Mouse (Mus musculus): ENCODE results near the gene Tlx3.

Tlx3 gene

GRCm38 (mm10) chr11:33197133-33197514 is 6.3 kb downstream of the Tlx3 start:
- DNase-seq (ENCODE audit: low spot score), result no peak

GRCm38 (mm10) chr11:33196447-33197132 is 6.8 kb downstream of the Tlx3 start:
- DNase-seq (ENCODE audit: low spot score), result no peak

GRCm38 (mm10) chr11:33195531-33196446 is 7.6 kb downstream of the Tlx3 start:
- DNase-seq (ENCODE audit: low spot score), result no peak

- DNase-seq (ENCODE audit: low spot score), result no peak
These were observed 8.3 kb downstream of the Tlx3 start for GRCm38 (mm10) chr11:33195061-33195460.

- no peak for DNase-seq (ENCODE audit: low spot score)
These were observed 9.7 kb downstream of the Tlx3 start for GRCm38 (mm10) chr11:33193695-33194094.

GRCm38 (mm10) chr11:33181804-33182203 is 21.6 kb downstream of the Tlx3 start:
- DNase-seq (ENCODE audit: low spot score), result no peak

- DNase-seq (ENCODE audit: low spot score), result no peak
These were observed 22.7 kb downstream of the Tlx3 start for GRCm38 (mm10) chr11:33180701-33181116.

- no peak for DNase-seq (ENCODE audit: low spot score)
These were observed 23.6 kb downstream of the Tlx3 start for GRCm38 (mm10) chr11:33179802-33180201.

GRCm38 (mm10) chr11:33176525-33177245 is 26.7 kb downstream of the Tlx3 start:
- no peak for DNase-seq (ENCODE audit: low spot score)

- DNase-seq (ENCODE audit: low spot score), result no peak
These were observed 27.6 kb downstream of the Tlx3 start for GRCm38 (mm10) chr11:33175768-33176167.

- no peak for DNase-seq (ENCODE audit: low spot score)
These were observed 32.9 kb downstream of the Tlx3 start for GRCm38 (mm10) chr11:33170489-33170888.

GRCm38 (mm10) chr11:33162998-33163506 is 40.3 kb downstream of the Tlx3 start, which contains the start of gene Npm1:
Npm1 (minus strand) TSS chr11:33163206.
- DNase-seq (ENCODE audit: low spot score), result peak; percentile 97

GRCm38 (mm10) chr11:33162211-33162997 is 41.0 kb downstream of the Tlx3 start:
- DNase-seq (ENCODE audit: low spot score), result no peak

GRCm38 (mm10) chr11:33159741-33160140 is 43.6 kb downstream of the Tlx3 start:
- DNase-seq (ENCODE audit: low spot score), result no peak

GRCm38 (mm10) chr11:33157453-33158196 is 45.8 kb downstream of the Tlx3 start:
- DNase-seq (ENCODE audit: low spot score), result no peak

- DNase-seq (ENCODE audit: low spot score), result no peak
These were observed 46.9 kb downstream of the Tlx3 start for GRCm38 (mm10) chr11:33156436-33157015.

GRCm38 (mm10) chr11:33154459-33154858 is 48.9 kb downstream of the Tlx3 start:
- no peak for DNase-seq (ENCODE audit: low spot score)

- DNase-seq (ENCODE audit: low spot score), result no peak
These were observed 50.4 kb downstream of the Tlx3 start for GRCm38 (mm10) chr11:33152997-33153396.

GRCm38 (mm10) chr11:33151780-33152145 is 51.6 kb downstream of the Tlx3 start:
- no peak for DNase-seq (ENCODE audit: low spot score)

- no peak for DNase-seq (ENCODE audit: low spot score)
These were observed 52.1 kb downstream of the Tlx3 start for GRCm38 (mm10) chr11:33151128-33151779.

Measured in urinary bladder, postnatal 10 days (tissue).